Mouse (Mus musculus) ES-Bruce4 (cell line): ENCODE data around the gene Ldlrad3. TPM values are rescaled to one million over a fixed set of nuclear protein-coding genes. Genes with fewer than 3 reads are reported as not detected.

Source experiments
- H3K27ac ChIP-seq: 2 replicates; pipeline ENCODE4 v1.5.1; 2012; ENCODE audit warnings: low read length, inconsistent platforms; ENCODE audit not compliant: insufficient read depth
- H3K27me3 ChIP-seq: 2 replicates; pipeline ENCODE4 v1.6.1; 2012; ENCODE audit warnings: mild to moderate bottlenecking, low read length, inconsistent platforms; ENCODE audit not compliant: control insufficient read depth, poor library complexity, insufficient read depth, severe bottlenecking
- H3K36me3 ChIP-seq: 2 replicates; pipeline ENCODE4 v1.6.1; 2012; ENCODE audit warnings: inconsistent platforms, mild to moderate bottlenecking, low read length, moderate library complexity; ENCODE audit not compliant: control insufficient read depth, poor library complexity, insufficient read depth, severe bottlenecking
- H3K4me1 ChIP-seq: one replicate; pipeline ENCODE4 v1.8.1; 2011; ENCODE audit warnings: low read length; ENCODE audit not compliant: control insufficient read depth, insufficient read depth
- H3K4me3 ChIP-seq: 2 replicates; pipeline ENCODE4 v1.5.1; 2011; ENCODE audit warnings: low read depth, mild to moderate bottlenecking, low read length
- H3K9ac ChIP-seq: 2 replicates; pipeline ENCODE4 v1.6.1; 2012; ENCODE audit warnings: low read depth, mild to moderate bottlenecking, inconsistent platforms; ENCODE audit not compliant: poor library complexity, severe bottlenecking
- H3K9me3 ChIP-seq: replicated peaks from 2 replicates; pipeline ENCODE4 v1.6.1; 2012; ENCODE audit warnings: mild to moderate bottlenecking, low read length, inconsistent platforms; ENCODE audit not compliant: control insufficient read depth, poor library complexity, insufficient read depth, severe bottlenecking
- CTCF ChIP-seq: IDR thresholded peaks from one replicate; pipeline ENCODE4 v1.8.1; 2011; ENCODE audit warnings: low read depth, low read length
- EP300 ChIP-seq: IDR thresholded peaks from 2 replicates; pipeline ENCODE4 v1.6.1; 2011; ENCODE audit warnings: low read depth, low read length; ENCODE audit not compliant: insufficient read depth
- POLR2A ChIP-seq: IDR thresholded peaks from one replicate; pipeline ENCODE4 v1.8.1; 2011; ENCODE audit warnings: low read length; ENCODE audit not compliant: insufficient read depth
- polyA plus RNA-seq: library from polyadenylated mRNA; stranded (reverse); fragments of >200 nt; gene quantifications from 2 replicates; pipeline ENCODE4 v1.2.4, GENCODE M21; 2011; ENCODE audit warnings: low read depth; ENCODE audit not compliant: missing spikeins, insufficient read depth, insufficient read length

Gene Ldlrad3
- polyA plus RNA-seq, 1 experiment: 15.7 TPM

DNA sequence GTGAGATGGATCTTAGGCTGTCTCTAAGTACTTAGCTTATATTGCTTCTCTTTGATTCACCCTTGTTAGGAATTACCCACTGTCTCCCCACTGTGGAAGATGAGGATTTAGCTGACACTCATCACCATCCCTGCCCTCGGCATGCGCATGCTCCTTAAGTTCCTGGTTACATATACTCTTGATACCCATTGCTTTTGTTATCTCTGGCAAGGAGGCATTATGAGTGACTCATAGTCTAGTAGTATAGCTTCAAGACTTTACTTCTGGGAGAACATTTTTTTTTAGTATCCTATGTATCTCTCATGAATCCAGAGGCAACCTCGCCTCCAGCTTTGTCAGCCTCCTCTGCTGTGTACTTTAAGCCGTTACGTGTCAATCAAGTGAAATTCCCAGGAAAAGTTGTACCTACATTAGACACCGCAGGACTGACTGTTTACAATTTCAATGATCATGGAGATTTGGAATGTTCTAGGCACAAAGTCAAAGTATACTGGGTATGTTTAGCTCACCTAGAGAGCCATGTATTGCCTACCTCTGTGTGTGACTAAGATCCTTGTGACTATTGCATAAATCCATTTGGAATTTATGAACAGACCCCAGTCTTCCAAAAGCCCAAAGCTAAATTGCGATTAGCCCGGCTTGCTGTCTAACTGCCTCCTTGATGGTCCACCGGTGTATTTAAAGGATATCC lies 202.2 kb downstream of the Ldlrad3 start:
- H3K4me1 ChIP-seq: no peaks in the 10 kb centered on the region
- no peak overlapping the region for H3K4me3 ChIP-seq
- no peak overlapping the region for H3K27ac ChIP-seq
- no peaks in the 10 kb centered on the region for H3K9me3 ChIP-seq
- H3K9ac ChIP-seq: no peak overlapping the region
- no peaks in the 10 kb centered on the region for H3K36me3 ChIP-seq
- H3K27me3 ChIP-seq: no peaks in the 10 kb centered on the region
- no peak for TF ChIP-seq EP300
- TF ChIP-seq POLR2A: no peak
- no peak for TF ChIP-seq CTCF

DNA sequence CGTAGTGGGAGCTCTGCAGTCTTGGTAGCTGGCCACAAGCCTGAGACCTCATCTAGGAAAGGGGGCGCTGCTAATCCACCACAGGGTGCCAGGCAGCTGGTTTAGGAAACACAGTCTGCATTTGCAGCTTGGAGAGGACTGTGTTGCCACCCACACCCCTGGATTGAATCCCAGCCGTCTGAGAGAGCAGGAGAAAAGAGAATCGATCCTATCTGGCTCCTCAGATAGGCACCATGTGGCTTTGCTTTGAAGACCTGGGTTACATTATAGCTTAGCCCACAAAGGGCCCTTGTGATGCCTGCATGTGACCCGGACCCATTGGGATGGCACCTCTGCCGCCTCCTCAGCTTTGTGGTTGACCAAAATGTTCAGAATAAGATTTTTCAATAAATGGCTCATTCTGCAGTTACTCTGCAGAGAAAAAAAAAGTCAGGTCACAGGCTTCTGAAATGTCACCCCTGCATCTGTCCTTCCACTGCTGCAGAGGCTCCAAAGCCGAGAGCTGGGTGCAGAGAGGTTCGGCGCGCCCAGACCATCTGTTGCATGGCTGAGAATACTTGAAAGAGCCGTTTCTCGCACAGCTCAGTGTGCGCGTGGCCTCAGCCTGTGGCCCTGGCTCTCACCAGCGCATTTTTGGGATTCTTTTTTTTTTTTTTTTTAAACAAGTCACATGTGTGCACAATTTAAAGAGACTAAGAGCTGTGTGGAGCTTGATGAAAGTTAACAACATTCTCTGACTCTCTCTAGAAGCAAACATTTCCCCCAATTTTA lies 202.9 kb downstream of the Ldlrad3 start:
- Histone ChIP-seq H3K27me3 (no peaks in the 10 kb centered on the region), H3K9ac (no peak overlapping the region), H3K4me1 (no peaks in the 10 kb centered on the region), H3K9me3 (no peaks in the 10 kb centered on the region), H3K36me3 (no peaks in the 10 kb centered on the region), H3K27ac (no peak overlapping the region), H3K4me3 (no peak overlapping the region)
- no peak for TF ChIP-seq CTCF

DNA sequence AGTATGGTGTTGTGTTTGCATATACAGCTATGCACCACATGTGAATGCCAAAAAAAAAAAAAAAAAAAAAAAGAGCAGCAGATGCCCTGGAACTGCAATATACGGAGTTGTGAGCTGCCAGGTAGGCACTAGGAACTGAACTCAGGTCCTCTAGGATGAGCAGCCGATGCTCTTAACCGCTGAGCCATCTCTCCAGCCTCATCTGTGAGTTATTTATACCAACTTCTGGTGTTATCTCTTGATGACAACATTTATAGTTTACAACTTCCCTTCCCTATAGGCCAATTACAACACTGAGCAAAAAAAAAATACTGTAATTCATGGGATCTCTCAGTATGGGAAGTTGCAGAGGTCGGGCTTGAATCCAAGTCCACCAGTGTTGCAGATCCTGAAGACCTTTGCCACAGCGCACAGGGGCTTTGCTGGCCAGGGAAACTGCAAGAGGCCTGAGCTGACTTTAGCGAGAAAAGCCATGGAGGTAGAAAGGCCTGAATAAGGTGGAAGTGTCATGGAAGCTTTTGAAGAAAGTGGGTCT lies 204.2 kb downstream of the Ldlrad3 start:
- no peak overlapping the region for H3K4me3 ChIP-seq
- no peak overlapping the region for H3K27ac ChIP-seq
- H3K9me3 ChIP-seq: no peaks in the 10 kb centered on the region
- H3K9ac ChIP-seq: no peak overlapping the region
- no peaks in the 10 kb centered on the region for H3K36me3 ChIP-seq
- no peak for TF ChIP-seq POLR2A
- H3K27me3 ChIP-seq: no peaks in the 10 kb centered on the region
- no peaks in the 10 kb centered on the region for H3K4me1 ChIP-seq

DNA sequence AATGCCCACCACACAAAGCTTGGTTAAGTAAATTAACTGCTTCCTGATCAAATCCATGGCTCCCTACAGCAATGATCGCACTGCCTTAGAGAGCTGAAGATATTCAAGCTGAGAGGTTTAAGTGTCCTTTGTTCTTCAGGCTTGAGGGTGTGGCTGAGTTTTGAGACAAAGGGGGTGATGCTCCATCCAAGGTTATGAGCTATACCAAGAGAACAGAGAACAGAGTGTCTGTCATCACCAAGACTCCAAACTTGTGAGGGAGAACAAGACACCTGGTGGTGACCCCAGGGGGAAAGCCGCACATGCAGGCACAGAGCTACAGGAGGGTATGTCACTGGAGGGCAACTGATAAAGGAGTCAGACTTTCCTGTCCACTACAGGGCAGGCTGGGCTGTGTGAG lies 205.0 kb downstream of the Ldlrad3 start:
- no peak overlapping the region for H3K9ac ChIP-seq
- H3K36me3 ChIP-seq: no peaks in the 10 kb centered on the region
- H3K9me3 ChIP-seq: no peaks in the 10 kb centered on the region
- H3K4me3 ChIP-seq: no peak overlapping the region
- H3K4me1 ChIP-seq: no peaks in the 10 kb centered on the region
- H3K27me3 ChIP-seq: no peaks in the 10 kb centered on the region
- H3K27ac ChIP-seq: no peak overlapping the region
- TF ChIP-seq POLR2A: no peak
- no peak for TF ChIP-seq EP300
- TF ChIP-seq CTCF: no peak

DNA sequence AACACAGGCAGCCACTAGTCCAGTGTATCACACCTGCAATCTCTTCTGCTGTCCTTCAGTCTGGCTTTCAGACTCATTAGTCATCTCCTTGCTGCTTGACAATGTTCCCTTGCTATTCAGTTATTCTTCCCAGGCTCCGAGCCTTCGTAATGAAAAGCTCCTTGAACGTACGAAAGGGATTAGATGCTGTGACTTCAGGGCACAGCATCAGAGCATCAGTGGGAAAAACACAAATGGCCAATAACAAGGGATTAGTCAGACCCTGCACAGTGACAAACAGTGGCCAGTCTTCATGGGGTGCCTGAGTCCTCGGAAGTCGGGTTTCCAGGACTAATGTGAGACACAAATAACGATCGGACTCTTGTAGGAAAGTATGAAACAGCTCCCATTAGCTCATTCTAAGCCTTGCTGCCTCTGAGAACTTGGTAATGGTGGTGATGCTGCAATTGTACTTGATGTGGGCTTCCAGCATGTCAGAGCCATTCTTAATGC lies 205.7 kb downstream of the Ldlrad3 start:
- Histone ChIP-seq H3K4me3 (no peak overlapping the region), H3K9ac (no peak overlapping the region), H3K27ac (no peak overlapping the region), H3K36me3 (no peaks in the 10 kb centered on the region), H3K27me3 (no peaks in the 10 kb centered on the region), H3K9me3 (no peaks in the 10 kb centered on the region), H3K4me1 (no peaks in the 10 kb centered on the region)
- TF ChIP-seq POLR2A (no peak), CTCF (no peak), EP300 (no peak)

DNA sequence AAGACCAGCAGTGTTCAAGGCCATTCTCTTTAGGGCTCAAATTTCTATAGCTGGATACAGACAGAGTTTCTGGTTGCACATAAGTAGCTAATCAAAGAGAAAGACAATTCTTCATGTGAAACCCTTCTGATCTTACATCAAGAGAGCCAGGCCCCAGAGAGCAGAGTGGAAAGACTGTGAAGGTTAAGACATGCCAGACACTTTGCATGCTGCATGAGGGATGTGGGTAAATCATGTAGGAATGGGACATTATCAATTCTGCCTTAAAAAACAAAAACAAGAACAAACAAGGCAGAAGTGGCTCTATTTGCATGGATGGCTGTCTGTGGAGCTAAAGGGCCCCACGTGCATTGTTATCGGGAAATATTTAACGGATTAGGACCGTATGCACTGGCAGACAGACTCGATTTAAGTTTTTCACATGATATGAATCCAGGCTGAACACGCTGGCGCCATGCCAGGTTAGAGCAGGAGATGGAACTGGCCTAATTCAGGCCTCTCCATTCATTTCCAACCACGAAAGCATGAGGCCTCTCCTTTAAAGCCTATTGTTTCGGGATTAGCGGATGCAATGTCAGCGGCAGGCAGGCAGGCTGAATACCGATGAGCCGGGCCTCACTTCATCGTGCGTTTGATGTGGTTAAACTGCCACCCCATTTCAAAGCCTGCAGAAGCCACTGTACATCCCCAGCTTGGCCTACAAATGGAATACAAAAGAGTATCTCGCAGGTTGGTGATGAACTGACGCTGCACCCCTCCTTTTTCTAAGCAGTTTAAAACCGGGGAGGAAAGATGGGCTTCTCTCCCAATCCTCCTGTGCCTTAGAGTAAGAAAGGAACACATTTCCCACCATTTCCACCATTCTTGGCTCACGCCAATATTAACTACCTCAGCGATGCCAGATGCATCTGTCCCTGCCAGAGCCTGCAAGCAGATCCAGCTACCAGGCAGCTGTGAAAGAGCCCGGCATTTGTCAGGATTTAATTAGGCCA lies 207.4 kb downstream of the Ldlrad3 start:
- Histone ChIP-seq H3K27ac (no peak overlapping the region), H3K4me3 (no peak overlapping the region), H3K4me1 (no peaks in the 10 kb centered on the region), H3K36me3 (no peaks in the 10 kb centered on the region), H3K27me3 (no peaks in the 10 kb centered on the region), H3K9me3 (no peaks in the 10 kb centered on the region), H3K9ac (no peak overlapping the region)
- TF ChIP-seq CTCF (no peak), POLR2A (no peak), EP300 (no peak)
